Mouse (Mus musculus): ENCODE data around the gene Zmat5. TPM values are rescaled to one million over a fixed set of nuclear protein-coding genes. Genes with fewer than 3 reads are reported as not detected.

Gene Zmat5
- not detected for polyA plus RNA-seq (2014; fragmentation: Illumina TruSeq; extraction: RNeasy Lipid Tissue Mini Kit (QIAGEN cat#74804); ENCODE audit: low replicate concordance)

GRCm38 (mm10) chr11:4704072-4704964 lies at the start of gene Zmat5, which contains the start of gene Uqcr10:
TSS of gene Zmat5 (plus strand) at chr11:4704678.
TSS of gene Uqcr10 (minus strand) at chr11:4704342.

GRCm38 (mm10) chr11:4746733-4747132 lies 42.3 kb downstream of the Zmat5 start, which contains the start of gene Cabp7:
TSS of gene Cabp7 (minus strand) at chr11:4746778.

Other genes with a start within 250 kb of the Zmat5 start
- 8.9 TPM for gene Mtmr3, start 109.8 kb upstream of the Zmat5 start, polyA plus RNA-seq (2014; fragmentation: Illumina TruSeq; extraction: RNeasy Lipid Tissue Mini Kit (QIAGEN cat#74804); ENCODE audit: low replicate concordance)
- not detected for gene Gm11032, start 84.6 kb upstream of the Zmat5 start, polyA plus RNA-seq (2014; fragmentation: Illumina TruSeq; extraction: RNeasy Lipid Tissue Mini Kit (QIAGEN cat#74804); ENCODE audit: low replicate concordance)
- 12.8 TPM for gene Ascc2, start 66.9 kb upstream of the Zmat5 start, polyA plus RNA-seq (2014; fragmentation: Illumina TruSeq; extraction: RNeasy Lipid Tissue Mini Kit (QIAGEN cat#74804); ENCODE audit: low replicate concordance)
- 31.6 TPM for gene Uqcr10, start 336 bp upstream of the Zmat5 start, polyA plus RNA-seq (2014; fragmentation: Illumina TruSeq; extraction: RNeasy Lipid Tissue Mini Kit (QIAGEN cat#74804); ENCODE audit: low replicate concordance)
- gene Cabp7, start 42.1 kb downstream of the Zmat5 start, polyA plus RNA-seq (2014; fragmentation: Illumina TruSeq; extraction: RNeasy Lipid Tissue Mini Kit (QIAGEN cat#74804); ENCODE audit: low replicate concordance) = not detected
- 65.1 TPM for gene Nf2, start 144.9 kb downstream of the Zmat5 start, polyA plus RNA-seq (2014; fragmentation: Illumina TruSeq; extraction: RNeasy Lipid Tissue Mini Kit (QIAGEN cat#74804); ENCODE audit: low replicate concordance)
- 39.5 TPM for gene Nipsnap1, start 169.3 kb downstream of the Zmat5 start, polyA plus RNA-seq (2014; fragmentation: Illumina TruSeq; extraction: RNeasy Lipid Tissue Mini Kit (QIAGEN cat#74804); ENCODE audit: low replicate concordance)
- gene Thoc5, start 190.6 kb downstream of the Zmat5 start, polyA plus RNA-seq (2014; fragmentation: Illumina TruSeq; extraction: RNeasy Lipid Tissue Mini Kit (QIAGEN cat#74804); ENCODE audit: low replicate concordance) = 2.5 TPM
- gene Nefh, start 243.4 kb downstream of the Zmat5 start, polyA plus RNA-seq (2014; fragmentation: Illumina TruSeq; extraction: RNeasy Lipid Tissue Mini Kit (QIAGEN cat#74804); ENCODE audit: low replicate concordance) = not detected

All from small intestine, adult 10 weeks (tissue).